Mouse (Mus musculus) embryonic fibroblast, embryonic 13.5 days (primary cell): Measurements from ENCODE around the gene Fhit.

Experiments
- CTCF ChIP-seq: IDR thresholded peaks from 2 replicates; pipeline ENCODE4 v1.5.1; 2011; ENCODE audit warnings: mild to moderate bottlenecking, control low read depth, low read length, moderate library complexity, borderline replicate concordance; ENCODE audit not compliant: insufficient read depth
- POLR2A ChIP-seq: IDR thresholded peaks from 2 replicates; pipeline ENCODE4 v1.6.1; 2011; ENCODE audit warnings: low read depth, mild to moderate bottlenecking, control low read depth, low read length, moderate library complexity

DNA sequence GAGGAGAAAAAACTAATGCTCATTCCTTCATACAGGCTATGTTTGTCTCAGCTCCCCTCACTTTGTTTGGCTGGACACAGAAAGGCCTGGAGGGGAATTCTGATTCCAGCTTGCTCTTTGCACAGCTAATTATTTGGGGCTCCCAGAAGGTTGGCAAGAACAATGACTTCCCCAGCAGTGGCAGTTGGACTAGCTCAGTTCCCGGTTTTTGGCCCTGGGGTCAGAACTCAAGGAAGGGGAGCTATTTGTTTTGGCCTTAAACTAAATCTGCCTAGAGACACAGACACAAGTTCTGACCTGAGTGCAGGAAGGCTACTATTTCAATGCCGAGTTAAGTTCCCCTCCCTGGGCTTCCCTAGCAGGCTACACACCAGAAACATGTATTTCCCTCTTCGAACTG, 506.0 kb downstream of the Fhit start:
- TF ChIP-seq CTCF (no peak), POLR2A (no peak)
